Mouse (Mus musculus) adipocyte (in vitro differentiated cells): ENCODE measurements around the gene Erg28.

Experiments
- DNase-seq: peaks from one replicate; pipeline ENCODE4 v3.0.0-alpha.2; 2016; ENCODE audit warnings: low spot score

Gene Erg28

DNA sequence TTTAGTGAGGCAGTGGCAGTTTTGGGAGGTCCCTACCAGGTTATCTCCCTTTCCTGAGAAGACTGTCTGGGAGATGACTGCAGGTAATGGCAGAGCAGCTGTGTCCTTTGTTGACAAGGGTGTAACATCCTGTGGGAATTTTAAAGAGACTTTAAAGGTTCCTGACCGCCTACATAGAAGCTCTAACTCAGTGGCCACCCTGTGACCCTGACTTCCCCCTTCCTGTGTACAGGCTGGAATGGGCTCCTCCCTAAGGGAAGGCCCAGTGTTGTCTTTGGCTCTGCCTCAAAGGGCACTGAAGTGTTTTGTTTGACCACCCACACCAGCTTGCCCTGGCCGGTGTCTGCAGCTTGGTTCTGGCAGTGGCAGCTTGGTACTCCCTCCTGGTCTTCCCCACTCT lies 10.8 kb downstream of the Erg28 start:
- no peak for DNase-seq

DNA sequence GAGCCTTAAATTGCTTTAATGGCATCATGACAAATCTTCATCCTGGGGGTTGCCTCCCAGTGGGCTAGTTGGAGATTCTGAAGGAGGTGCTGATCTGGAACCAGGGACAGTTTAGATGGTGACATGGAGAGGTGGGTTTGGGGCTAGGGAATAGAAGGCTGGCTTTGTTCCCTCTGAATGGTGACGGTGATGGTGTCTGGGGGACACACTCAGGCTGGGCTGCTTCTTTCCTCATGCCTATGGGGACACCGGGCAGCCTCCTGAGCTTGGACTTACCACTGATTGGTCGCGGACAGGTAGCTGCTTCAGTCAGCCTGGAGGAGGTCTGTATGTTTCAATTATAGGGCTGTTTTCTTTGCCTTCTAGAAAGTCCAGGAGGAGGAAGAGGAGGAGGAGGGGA lies 12.7 kb downstream of the Erg28 start:
- no peak for DNase-seq

DNA sequence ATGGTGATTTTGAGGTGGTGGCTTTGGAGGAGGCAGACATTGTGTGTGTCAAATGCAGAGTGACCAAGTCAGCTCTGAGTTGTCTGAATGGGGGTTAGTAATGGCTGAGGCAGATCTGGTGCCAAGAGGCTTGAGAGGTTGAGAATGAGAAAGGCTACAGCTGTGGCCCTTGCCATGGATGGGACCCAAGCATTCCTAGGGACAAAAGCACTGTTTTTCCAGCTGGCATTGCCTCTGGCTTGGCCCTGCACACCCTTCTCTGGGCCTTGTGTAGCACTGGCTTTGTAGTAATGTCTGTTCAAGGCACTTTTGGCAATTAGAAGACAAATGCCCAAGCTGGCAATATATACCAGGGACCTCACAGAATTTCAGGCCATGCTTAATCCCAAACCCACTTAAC lies 13.4 kb downstream of the Erg28 start:
- peak; percentile 61 for DNase-seq

DNA sequence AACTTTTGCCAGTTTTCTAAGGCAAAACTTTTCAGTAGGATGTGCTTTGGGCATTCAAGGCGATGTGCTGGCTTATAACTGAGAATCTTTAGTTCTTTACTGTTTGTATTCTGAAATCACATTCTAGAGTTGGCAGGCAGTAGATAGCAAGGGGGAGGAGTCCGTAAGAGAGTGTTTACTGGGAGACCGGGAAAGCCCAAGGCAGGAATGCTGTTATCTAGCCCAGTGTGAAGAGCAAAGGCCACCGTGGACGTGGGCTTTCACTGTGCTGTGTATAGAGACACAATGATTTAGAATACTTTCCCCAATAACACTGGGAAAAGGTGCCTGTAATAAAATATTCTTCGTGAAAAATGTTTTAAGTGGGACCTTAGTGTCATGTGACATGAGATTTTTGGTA lies 14.6 kb downstream of the Erg28 start:
- DNase-seq: peak; percentile 54

DNA sequence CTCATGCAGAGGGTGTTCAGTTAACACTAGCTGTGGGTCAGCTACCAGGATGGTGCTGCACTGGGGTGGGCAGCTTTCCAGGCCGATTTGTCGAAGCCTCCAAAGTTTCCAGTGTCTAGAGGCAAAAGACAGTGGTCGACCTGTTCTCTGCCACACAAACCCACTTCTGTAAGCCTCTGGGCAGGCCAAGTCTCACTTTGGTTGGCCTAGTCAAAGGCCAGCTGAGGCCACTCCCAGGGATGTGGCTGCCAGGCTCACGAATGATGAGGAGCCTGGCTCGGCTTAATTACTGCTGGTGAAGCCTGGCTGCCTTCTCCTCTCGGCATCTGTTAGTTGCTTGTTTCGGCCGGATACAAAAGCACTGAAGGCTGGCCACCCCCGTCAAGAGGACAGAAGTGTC lies 24.3 kb downstream of the Erg28 start:
- DNase-seq: no peak

DNA sequence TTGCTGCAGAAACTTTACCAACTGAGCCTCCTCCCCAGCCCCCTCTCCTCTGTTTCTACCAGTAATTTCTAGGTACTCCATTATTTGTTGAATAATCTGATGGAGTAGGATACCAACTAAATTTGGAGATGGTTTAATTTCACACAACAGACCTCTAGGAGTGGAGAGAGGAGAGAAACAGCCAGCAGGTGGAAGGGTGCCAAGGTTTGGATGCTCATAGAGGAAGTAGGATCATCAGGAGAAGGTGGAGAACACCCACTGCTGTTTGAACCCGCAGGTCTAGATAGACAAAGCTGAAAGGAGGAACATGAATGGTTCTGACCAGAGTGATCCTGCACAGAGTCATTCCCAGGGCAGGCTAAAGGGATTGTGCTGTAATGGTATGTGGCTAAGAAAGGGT lies 28.8 kb downstream of the Erg28 start:
- DNase-seq: no peak

DNA sequence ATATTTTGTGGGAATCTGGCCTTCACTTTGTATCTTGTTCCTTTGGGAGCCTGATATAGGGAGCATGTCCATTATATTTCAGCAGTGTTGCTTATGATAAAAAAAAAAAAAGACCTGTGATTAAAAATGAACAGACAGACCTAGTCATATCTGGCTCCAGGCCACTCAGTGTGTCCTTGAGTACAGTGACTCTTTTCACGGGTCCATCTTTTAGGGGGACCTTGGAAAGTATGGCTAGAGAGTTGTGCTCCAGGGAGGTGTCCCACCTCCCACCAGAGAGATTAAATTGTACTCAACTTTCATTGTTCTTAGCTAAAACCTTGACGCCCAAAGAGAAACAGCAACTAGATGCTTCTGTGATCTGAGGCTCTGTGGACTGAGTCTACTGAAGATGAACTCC lies 30.3 kb downstream of the Erg28 start:
- DNase-seq: no peak

DNA sequence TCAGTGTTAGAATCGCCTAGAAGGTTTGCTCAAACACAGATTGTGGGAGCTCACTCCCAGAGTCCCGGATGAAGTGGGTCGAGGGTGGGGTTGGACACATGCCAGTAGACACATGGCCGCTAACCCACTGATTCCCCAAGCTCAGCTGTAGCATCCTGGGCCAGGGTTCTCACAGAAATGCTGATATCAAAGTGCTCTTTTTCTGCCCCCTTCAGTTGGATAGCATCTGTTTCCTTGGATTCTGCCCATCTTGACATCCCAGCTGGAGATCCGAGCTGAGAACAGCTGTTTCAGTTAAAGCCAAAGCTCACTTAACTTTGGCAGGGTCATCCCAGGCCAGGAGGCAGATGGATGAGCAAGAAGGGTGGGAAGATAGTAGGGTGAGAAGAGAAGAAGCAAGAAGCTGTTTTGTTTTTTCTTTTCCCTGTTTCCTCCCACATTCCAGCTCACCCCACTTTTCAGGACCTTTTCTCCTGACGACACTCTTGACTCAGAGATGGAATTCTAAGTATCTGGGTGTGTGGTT lies 31.5 kb downstream of the Erg28 start:
- peak; percentile 38 for DNase-seq

DNA sequence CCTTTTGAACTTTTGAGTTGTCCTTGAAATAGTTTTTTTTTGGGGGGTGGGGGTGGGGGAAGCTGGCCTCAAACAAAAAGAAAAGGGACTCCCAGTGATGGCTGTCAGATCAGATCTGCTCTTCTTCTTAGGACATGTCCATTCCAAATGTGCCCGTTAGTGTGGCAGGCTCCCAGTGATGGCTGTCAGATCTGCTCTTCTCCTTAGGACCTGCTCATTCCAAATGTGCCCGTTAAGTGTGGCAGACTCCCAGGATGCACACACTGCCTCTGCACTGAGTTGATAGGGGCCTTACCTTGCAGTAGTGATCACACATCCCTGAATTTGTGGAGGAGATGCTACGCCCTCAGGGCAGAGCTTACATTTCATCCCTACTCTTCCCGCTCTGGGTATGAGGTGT lies 32.2 kb downstream of the Erg28 start:
- no peak for DNase-seq

DNA sequence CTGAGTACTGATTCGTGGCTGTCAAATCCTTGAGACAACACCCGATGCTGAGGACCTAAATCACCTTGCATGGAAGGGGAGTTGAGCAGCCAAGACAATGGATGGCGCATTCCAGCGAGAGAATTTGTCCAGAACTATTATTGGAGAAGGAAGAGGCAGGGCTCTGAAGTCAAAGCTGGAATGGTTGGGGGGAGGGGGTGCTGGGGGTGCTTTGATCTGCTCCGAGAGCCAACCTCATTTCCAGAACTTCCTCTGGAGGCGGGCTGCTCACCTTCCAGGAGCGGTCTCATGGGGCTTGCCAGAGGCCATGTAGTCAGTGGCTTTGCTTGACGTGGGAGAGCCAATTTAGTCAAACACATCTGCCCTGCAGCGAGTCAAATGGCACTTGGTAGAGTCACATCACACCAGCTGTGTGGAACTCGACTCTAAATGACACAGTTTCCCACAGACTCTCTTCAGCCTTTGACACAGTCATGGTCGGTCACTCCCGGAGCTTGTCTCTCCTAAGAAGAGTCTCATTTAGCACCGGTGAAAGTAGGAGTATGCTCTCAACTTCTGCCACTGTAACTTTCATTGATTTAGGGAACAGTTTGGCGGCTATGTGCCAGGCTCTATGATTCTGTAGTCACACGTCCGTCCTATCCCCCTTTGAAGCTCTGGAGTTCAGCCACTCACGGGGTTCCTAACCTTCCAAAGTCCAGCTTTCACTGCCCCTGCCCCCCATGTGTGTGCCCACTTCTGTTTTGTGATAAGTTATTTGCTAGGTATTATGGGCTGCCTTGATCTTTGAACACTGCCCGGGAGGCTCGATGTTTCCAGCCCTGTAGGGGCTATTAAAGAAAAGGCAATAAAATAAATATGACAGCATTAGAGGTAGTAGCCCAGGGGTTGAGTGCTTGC lies 39.2 kb downstream of the Erg28 start:
- peak; percentile 37 for DNase-seq

DNA sequence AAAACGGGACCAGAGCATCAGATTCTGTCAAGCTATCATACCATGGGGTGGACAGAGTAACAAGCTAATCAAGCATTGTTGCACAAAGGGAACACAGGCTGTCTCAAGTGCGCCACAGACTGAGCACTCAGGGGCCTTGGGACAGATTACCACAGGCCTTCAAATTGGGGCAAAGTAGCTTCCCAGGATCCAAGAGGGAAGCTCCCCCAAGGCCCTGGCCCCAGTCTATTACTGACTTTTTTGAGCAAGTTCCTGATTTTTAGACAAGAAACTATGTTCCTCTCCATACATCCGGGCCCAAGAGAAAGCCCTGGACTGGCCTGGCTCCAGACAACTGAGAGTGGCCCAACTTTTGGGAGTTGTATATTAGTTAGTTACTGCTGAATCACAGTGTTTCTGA lies 42.7 kb downstream of the Erg28 start:
- peak; percentile 71 for DNase-seq

DNA sequence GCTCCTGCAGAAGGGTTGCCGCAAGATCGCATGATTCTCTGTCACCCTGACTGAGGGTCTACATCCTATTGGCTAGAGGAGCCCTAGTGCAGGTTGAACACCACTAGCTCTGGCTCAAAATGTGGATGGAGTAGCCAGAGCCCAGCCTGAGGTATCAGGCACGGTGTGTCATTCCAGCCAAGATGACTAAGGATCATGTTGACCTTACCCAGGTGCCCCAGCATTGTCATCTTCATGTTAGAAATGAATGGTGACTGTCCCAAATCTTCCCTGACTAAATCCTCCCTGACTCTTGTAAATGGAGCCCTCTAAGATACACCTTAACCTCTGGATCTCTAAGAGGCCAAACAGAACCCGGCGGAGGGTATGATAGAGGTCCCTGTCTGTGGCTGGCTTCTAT lies 44.6 kb downstream of the Erg28 start:
- no peak for DNase-seq

DNA sequence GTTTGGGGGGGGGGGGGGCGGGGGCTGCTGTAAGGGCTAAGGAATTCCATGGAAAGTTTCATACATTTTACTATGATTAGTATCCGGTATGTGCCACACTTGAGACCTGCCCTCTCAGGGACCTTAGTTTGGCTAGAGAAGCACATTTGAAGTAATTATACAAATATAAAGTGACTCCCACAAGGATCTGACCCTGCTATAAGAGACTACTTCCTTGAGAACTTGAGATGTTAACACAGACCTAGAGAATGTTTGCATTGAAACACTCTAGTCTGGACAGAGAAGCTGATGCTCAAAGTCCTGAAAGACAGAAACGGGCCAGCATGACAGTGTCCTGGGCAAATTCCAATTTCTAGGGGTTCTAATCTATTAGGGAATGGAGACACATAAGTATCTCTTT lies 45.4 kb downstream of the Erg28 start:
- no peak for DNase-seq

DNA sequence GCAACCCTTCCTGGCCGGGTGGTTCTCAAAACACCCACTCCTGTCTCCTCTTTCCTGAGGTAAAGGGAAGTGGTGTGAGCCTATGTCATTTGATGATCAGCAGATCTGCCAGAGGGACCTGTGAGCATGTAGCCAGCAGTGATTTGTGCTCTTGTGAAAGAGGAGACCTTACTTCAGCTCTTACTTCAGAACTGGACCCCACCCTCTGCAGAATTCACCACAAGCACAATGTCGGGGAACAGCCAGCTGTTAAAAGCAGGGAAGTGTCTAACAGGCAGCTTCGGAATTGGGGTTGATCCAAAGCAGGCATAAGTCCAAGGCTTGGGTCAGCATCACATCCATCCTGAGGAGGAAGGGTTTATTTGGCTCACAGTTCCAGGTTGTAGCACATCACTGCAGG lies 53.0 kb downstream of the Erg28 start:
- DNase-seq: peak; percentile 21

DNA sequence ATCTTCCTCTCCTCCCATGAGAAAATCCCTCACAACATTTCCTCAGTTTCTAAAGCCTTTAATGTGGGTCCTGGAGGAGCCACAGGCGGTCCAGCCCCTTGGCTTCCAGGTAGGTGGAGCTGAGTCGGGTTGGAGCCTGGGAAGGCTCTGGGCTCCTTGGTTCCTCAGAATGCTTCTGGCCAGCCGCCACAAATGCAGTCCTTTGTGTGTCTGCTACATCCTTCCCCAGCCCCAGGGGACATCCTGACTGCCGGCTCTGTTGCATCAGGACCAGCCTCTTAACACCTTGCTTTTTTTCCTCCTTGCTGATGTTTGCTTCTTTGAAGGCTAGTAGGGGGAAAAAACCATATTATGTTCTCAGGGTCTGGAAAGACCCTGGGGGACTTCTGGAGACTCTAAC lies 56.6 kb downstream of the Erg28 start:
- no peak for DNase-seq

DNA sequence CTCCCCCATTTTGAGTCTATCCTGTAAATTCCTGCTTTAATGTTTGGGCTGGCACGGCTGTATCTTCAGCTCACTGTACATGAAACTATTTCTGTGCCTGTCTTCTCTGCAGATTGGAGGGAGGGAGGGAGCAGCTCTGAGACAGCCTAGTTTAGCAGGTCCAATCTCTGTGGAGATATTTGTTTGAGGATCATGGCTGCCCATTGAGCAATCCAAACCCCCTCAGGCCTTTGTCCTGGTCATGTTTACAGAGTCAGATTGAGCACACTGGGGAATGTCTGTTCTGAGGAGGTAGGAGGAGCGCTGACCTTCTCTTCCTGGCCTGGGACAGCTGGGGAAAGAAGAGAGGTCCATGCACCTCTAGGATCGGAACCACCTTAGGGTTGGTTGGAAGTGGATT lies 58.1 kb downstream of the Erg28 start:
- DNase-seq: peak; percentile 14
